ENCODE assay signal across 8 mouse cellular contexts in the genomic region with DNA sequence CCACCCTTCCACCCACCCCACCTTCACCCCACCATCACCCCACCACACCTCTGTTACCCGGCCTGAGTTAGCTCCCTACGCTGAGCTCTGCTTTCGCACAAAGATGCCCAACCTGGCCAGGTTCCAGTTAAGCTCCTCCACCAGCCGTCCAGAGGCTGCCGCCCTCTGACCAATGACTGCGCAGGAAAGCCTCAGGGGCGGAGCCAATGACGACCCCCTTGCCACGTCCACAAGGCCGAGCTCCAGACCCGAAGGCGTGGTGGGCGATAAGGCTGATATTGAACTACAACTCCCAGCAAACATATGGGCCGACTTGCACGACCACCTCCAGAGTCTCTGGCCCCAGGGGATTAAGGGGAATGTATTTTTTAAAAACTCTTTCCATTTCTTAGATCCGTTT. TPM values are rescaled to one million over a fixed set of nuclear protein-coding genes. Genes with fewer than 3 reads are reported as not detected.
DNase-seq lines count a peak whose midpoint lies in the region; ATAC-seq and TF ChIP-seq lines count a peak whose summit lies in the region.

Gene Rcn3 (minus strand): TSS at position 174 of the 400 bp plus-strand sequence.

- peak within 1 kb of the TSS; percentile 53 for H3K9ac ChIP-seq in hindbrain, embryonic 11.5 days (ENCODE audit: low read depth, low read length)
- H3K9ac ChIP-seq in limb, embryonic 14.5 days (ENCODE audit: low read depth, low read length, severe bottlenecking): peak within 1 kb of the TSS; percentile 88
- H3K9ac ChIP-seq in midbrain, embryonic 14.5 days (replicated peaks; ENCODE audit: low read length): peak within 1 kb of the TSS; percentile 45

- H3K27ac ChIP-seq in hindbrain, embryonic 11.5 days (ENCODE audit: low read depth, low read length): no peak within 1 kb of the TSS
- H3K27ac ChIP-seq in limb, embryonic 14.5 days (replicated peaks; ENCODE audit: low read depth, low read length): peak within 1 kb of the TSS; percentile 95
- no peak within 1 kb of the TSS for H3K27ac ChIP-seq in midbrain, embryonic 14.5 days (replicated peaks; ENCODE audit: low read depth, low read length)

- no peaks in the 10 kb centered on the region for H3K27me3 ChIP-seq in hindbrain, embryonic 11.5 days (ENCODE audit: control insufficient read depth, insufficient read depth, low read length)
- H3K27me3 ChIP-seq in limb, embryonic 14.5 days (ENCODE audit: control insufficient read depth, insufficient read depth, low read length): no peaks in the 10 kb centered on the region
- H3K27me3 ChIP-seq in midbrain, embryonic 14.5 days (ENCODE audit: control insufficient read depth, insufficient read depth, low read length): no peaks in the 10 kb centered on the region

- TF ChIP-seq CTCF in brain, embryonic 14.5 days (IDR thresholded peaks at IDR 0.05; ENCODE audit: borderline replicate concordance, extremely low read depth, insufficient read depth, insufficient read length): no peak

- WGBS in hindbrain, embryonic 11.5 days: 0% methylated on average over 16 of the region's 16 CpGs
- WGBS in limb, embryonic 14.5 days: under 1% methylated on average over 16 of the region's 16 CpGs
- WGBS in midbrain, embryonic 14.5 days: under 1% methylated on average over 16 of the region's 16 CpGs

- DNase-seq in layer of hippocampus, postnatal 14 days (ENCODE audit: low spot score in 2 of 2): peak in 1 of 2 experiments; percentile 70
- no peak for DNase-seq in layer of hippocampus, adult 18-20 months (ENCODE audit: low spot score in 2 of 2)
- peak; percentile 98 for DNase-seq in brain, embryonic 14.5 days (ENCODE audit: low read depth)
- DNase-seq in frontal cortex, postnatal 14 days (ENCODE audit: low spot score in 2 of 2): peak; percentile 41 to 64
- DNase-seq in hindbrain, embryonic 11.5 days (ENCODE audit: low spot score): peak; percentile 92
- DNase-seq in limb, embryonic 14.5 days (ENCODE audit: low spot score): peak; percentile 98
- peak; percentile 92 for DNase-seq in midbrain, embryonic 14.5 days
- DNase-seq in urinary bladder, adult 2 months (ENCODE audit: low spot score): no peak

- H3K4me3 ChIP-seq in hindbrain, embryonic 11.5 days (ENCODE audit: low read depth, low read length): peak within 1 kb of the TSS; percentile 43
- peak within 1 kb of the TSS; percentile 74 for H3K4me3 ChIP-seq in limb, embryonic 14.5 days (replicated peaks; ENCODE audit: low read length)
- peak within 1 kb of the TSS; percentile 39 for H3K4me3 ChIP-seq in midbrain, embryonic 14.5 days (replicated peaks; ENCODE audit: low read depth, low read length)

- no peaks in the 10 kb centered on the region for H3K36me3 ChIP-seq in hindbrain, embryonic 11.5 days (ENCODE audit: control insufficient read depth, insufficient read depth, low read length)
- peaks cover 27% of the 10 kb centered on the region for H3K36me3 ChIP-seq in limb, embryonic 14.5 days (ENCODE audit: control insufficient read depth, insufficient read depth, low read length)
- no peaks in the 10 kb centered on the region for H3K36me3 ChIP-seq in midbrain, embryonic 14.5 days (ENCODE audit: control insufficient read depth, insufficient read depth, low read length)

- H3K9me3 ChIP-seq in hindbrain, embryonic 11.5 days (ENCODE audit: control insufficient read depth, low read length): no peaks in the 10 kb centered on the region
- no peaks in the 10 kb centered on the region for H3K9me3 ChIP-seq in limb, embryonic 14.5 days (ENCODE audit: control insufficient read depth, low read length)
- no peaks in the 10 kb centered on the region for H3K9me3 ChIP-seq in midbrain, embryonic 14.5 days (ENCODE audit: control insufficient read depth, low read length)

- ATAC-seq in hindbrain, embryonic 11.5 days (ENCODE audit: low FRiP score): peak; percentile 93
- peak; percentile 95 for ATAC-seq in limb, embryonic 14.5 days (ENCODE audit: low FRiP score, low read depth)
- peak; percentile 93 for ATAC-seq in midbrain, embryonic 14.5 days (ENCODE audit: low FRiP score, low TSS enrichment)

- no peaks in the 10 kb centered on the region for H3K4me1 ChIP-seq in hindbrain, embryonic 11.5 days (replicated peaks; ENCODE audit: control insufficient read depth, insufficient read depth, low read length)
- peaks cover 19% of the 10 kb centered on the region for H3K4me1 ChIP-seq in limb, embryonic 14.5 days (ENCODE audit: control insufficient read depth, insufficient read depth, low read length)
- H3K4me1 ChIP-seq in midbrain, embryonic 14.5 days (ENCODE audit: control insufficient read depth, insufficient read depth, low read length): 0 out of 2 replicates have a peak, but pooled peaks cover 3% of the 10 kb centered on the region

- peak; percentile 26; the same call in 1 of the 2 replicates for TF ChIP-seq POLR2A in brain, embryonic 14.5 days (IDR thresholded peaks at IDR 0.05; ENCODE audit: borderline replicate concordance, extremely low read depth, insufficient read depth, insufficient read length, poor library complexity, severe bottlenecking)
- peak; percentile 81; the same call in 1 of the 2 replicates for TF ChIP-seq POLR2A in limb, embryonic 14.5 days (IDR thresholded peaks at IDR 0.05; ENCODE audit: borderline replicate concordance, extremely low read depth, insufficient read depth, insufficient read length)

- H3K4me2 ChIP-seq in hindbrain, embryonic 11.5 days (replicated peaks; ENCODE audit: low read depth, low read length): peak within 1 kb of the TSS; percentile 57
- H3K4me2 ChIP-seq in limb, embryonic 14.5 days (replicated peaks; ENCODE audit: low read depth, low read length, severe bottlenecking): peak within 1 kb of the TSS; percentile 85
- H3K4me2 ChIP-seq in midbrain, embryonic 14.5 days (ENCODE audit: low read length): peak within 1 kb of the TSS; percentile 64

RNA-seq across cellular contexts. Expression of gene Rcn3, which starts in this region (rescaled TPM):
- total RNA-seq in layer of hippocampus, postnatal 14 days (2021): 10 to 100 TPM; 10.3 to 13.8 TPM
- total RNA-seq in layer of hippocampus, adult 18-20 months (2021): 1 to 10 TPM; 7.4 to 8.5 TPM
- 68.2 and 101 TPM in 2 replicates for polyA plus RNA-seq in brain, embryonic 14.5 days (2012; rRNA removed)
- 134 and 149 TPM in 2 replicates for polyA plus RNA-seq in hindbrain, embryonic 11.5 days (2014; fragmentation: Nextera tagmentation; extraction: Ambion mirVana)
- polyA plus RNA-seq in limb, embryonic 14.5 days (2012; rRNA removed): 679 and 759 TPM in 2 replicates
- polyA plus RNA-seq in limb, embryonic 14.5 days (2014; fragmentation: Nextera tagmentation; extraction: Ambion mirVana): 569 and 577 TPM in 2 replicates
- polyA plus RNA-seq in midbrain, embryonic 14.5 days (2014; fragmentation: Nextera tagmentation; extraction: Ambion mirVana): 31.2 and 59.3 TPM in 2 replicates
- 277 and 317 TPM in 2 replicates for polyA plus RNA-seq in urinary bladder, adult 2 months (2012; rRNA removed)

Comparison
In these comparisons a context has a peak if more than half of its experiments do, and no peak if none do; other contexts are left out.
1. DNase-seq: peak in brain, embryonic 14.5 days (single experiment), frontal cortex, postnatal 14 days (2 of 2), hindbrain, embryonic 11.5 days (single experiment), limb, embryonic 14.5 days (single experiment) and midbrain, embryonic 14.5 days (single experiment); none in layer of hippocampus, adult 18-20 months (0 of 2) and urinary bladder, adult 2 months (single experiment).
2. Peak in every context shown above with its lines, with median percentiles within 50 percentile points of each other: ATAC-seq, H3K4me2 ChIP-seq, H3K4me3 ChIP-seq and H3K9ac ChIP-seq.